Mouse (Mus musculus) liver, postnatal 0 days (tissue): ENCODE measurements around the gene Speg. TPM values are rescaled to one million over a fixed set of nuclear protein-coding genes. Genes with fewer than 3 reads are reported as not detected.

ENCODE experiments used
- ATAC-seq: fragments of 200-750 bp; cut with Nextera tagmentation; 2 replicates; pipeline ENCODE4 v1.8.0; 2017; ENCODE audit warnings: mild to moderate bottlenecking, moderate library complexity
- DNase-seq: peaks from one replicate; pipeline ENCODE4 v3.0.0-alpha.2; 2016
- H3K27ac ChIP-seq: fragments of 300-500 bp; sonication (generic); 2 replicates; pipeline ENCODE4 v1.5.1; 2014; ENCODE audit warnings: antibody characterized with exemption, moderate library complexity, mild to moderate bottlenecking, low read depth
- H3K27me3 ChIP-seq: fragments of 300-500 bp; sonication (generic); 2 replicates; pipeline ENCODE4 v1.6.1; 2014; ENCODE audit warnings: low read length, control low read depth, mixed read lengths; ENCODE audit not compliant: insufficient read depth
- H3K36me3 ChIP-seq: fragments of 300-500 bp; sonication (generic); replicated peaks from 2 replicates; pipeline ENCODE4 v1.6.1; 2014; ENCODE audit warnings: mild to moderate bottlenecking, control low read depth, low read length, moderate library complexity, mixed read lengths; ENCODE audit not compliant: insufficient read depth
- H3K4me1 ChIP-seq: fragments of 300-500 bp; sonication (generic); 2 replicates; pipeline ENCODE4 v1.6.1; 2014; ENCODE audit warnings: antibody characterized with exemption, mild to moderate bottlenecking, control low read depth; ENCODE audit not compliant: insufficient read depth
- H3K4me2 ChIP-seq: fragments of 300-500 bp; sonication (generic); 2 replicates; pipeline ENCODE4 v1.6.1; 2014; ENCODE audit warnings: low read depth, mild to moderate bottlenecking, low read length, moderate library complexity, mixed read lengths
- H3K4me3 ChIP-seq: fragments of 300-500 bp; sonication (generic); 2 replicates; pipeline ENCODE4 v1.5.1; 2014; ENCODE audit warnings: low read depth, low read length
- H3K9ac ChIP-seq: fragments of 300-500 bp; sonication (generic); replicated peaks from 2 replicates; pipeline ENCODE4 v1.6.1; 2014; ENCODE audit warnings: mild to moderate bottlenecking, moderate library complexity
- H3K9me3 ChIP-seq: fragments of 300-500 bp; sonication (generic); 2 replicates; pipeline ENCODE4 v1.6.1; 2016; ENCODE audit warnings: mild to moderate bottlenecking, control low read depth, low read length, mixed read lengths
- CTCF ChIP-seq: sonication (generic); IDR thresholded peaks from 2 replicates; pipeline ENCODE4 v1.5.1; 2016; ENCODE audit warnings: antibody characterized with exemption, low read depth
- EP300 ChIP-seq: IDR thresholded peaks from 2 replicates; pipeline ENCODE4 v1.6.1; 2016; ENCODE audit warnings: antibody characterized with exemption, low read depth, mild to moderate bottlenecking
- WGBS: fragments of 180-500 bp; shearing (Covaris S2); extraction: QIAGEN DNeasy Blood & Tissue Kit; methylation state at CpG from one replicate; pipeline ENCODE4 v1.1.7; 2014; ENCODE audit not compliant: insufficient replicate concordance; 5-methylcytosine and 5-hydroxymethylcytosine counted together
- polyA plus RNA-seq: library from polyadenylated mRNA; unstranded; fragments of >200 nt; fragmentation: Nextera tagmentation; extraction: Ambion mirVana; gene quantifications from 2 replicates; pipeline ENCODE4 v1.2.1, GENCODE M21; 2015

Speg gene
- 3.4 and 3.5 TPM in 2 replicates for polyA plus RNA-seq

- Histone ChIP-seq H3K27me3 (peaks cover 26% of the 10 kb centered on the region), H3K4me1 (no peaks in the 10 kb centered on the region), H3K36me3 (no peaks in the 10 kb centered on the region), H3K9me3 (no peaks in the 10 kb centered on the region), H3K4me3 (no peak within 1 kb of the TSS), H3K27ac (no peak within 1 kb of the TSS), H3K4me2 (peak within 1 kb of the TSS; percentile 45), H3K9ac (no peak within 1 kb of the TSS)
- TF ChIP-seq CTCF (no peak), EP300 (no peak)
- WGBS, result 6% methylated on average over 55 of the region's 57 CpGs
- ATAC-seq (0 out of 2 replicates have a peak, but pooled peaks have one; percentile 11), DNase-seq (no peak)
Measured at GRCm38 (mm10) chr1:75374950-75375936, at the start of gene Speg. Speg (plus strand) TSS chr1:75375297.

- no peak overlapping the region for H3K27ac ChIP-seq
- no peak overlapping the region for H3K9ac ChIP-seq
- no peak for DNase-seq
- no peaks in the 10 kb centered on the region for H3K36me3 ChIP-seq
- no peak overlapping the region for H3K4me2 ChIP-seq
- H3K4me3 ChIP-seq, result no peak overlapping the region
- TF ChIP-seq CTCF (0 out of 2 replicates have a peak, but pooled peaks have one; percentile 3), EP300 (no peak)
- no peaks in the 10 kb centered on the region for H3K27me3 ChIP-seq
- H3K9me3 ChIP-seq, result no peaks in the 10 kb centered on the region
- no peaks in the 10 kb centered on the region for H3K4me1 ChIP-seq
- ATAC-seq, result no peak
Measured at GRCm38 (mm10) chr1:75327461-75327860, 47.6 kb upstream of the Speg start.

DNA sequence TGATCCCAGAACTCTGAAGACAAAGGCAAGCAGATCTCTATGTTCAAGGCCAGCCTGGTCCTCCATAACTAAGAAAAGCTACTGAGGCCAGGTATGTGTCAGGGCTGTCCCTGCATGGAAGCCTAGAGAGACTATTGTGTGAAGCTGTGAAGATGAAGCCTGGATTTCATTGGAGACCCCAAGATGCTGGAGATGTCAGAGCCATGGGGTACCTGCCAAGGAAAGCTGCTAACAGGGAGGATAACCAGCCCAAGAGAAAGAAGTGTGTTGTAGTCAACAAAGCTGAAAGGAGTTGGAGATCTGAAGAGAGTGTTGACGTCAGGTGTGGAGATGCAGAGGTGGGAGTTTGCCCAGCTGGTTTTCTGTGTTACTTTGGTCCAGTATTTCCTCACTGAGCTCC, 43.8 kb upstream of the Speg start:
- WGBS, result 63% methylated on average over 1 of the region's 1 CpGs
- DNase-seq (no peak), ATAC-seq (no peak)
- H3K36me3 ChIP-seq, result no peaks in the 10 kb centered on the region
- TF ChIP-seq EP300 (no peak), CTCF (no peak)
- H3K4me2 ChIP-seq, result no peak overlapping the region
- H3K9ac ChIP-seq, result no peak overlapping the region
- H3K27me3 ChIP-seq, result no peaks in the 10 kb centered on the region
- no peaks in the 10 kb centered on the region for H3K4me1 ChIP-seq
- no peak overlapping the region for H3K27ac ChIP-seq
- H3K9me3 ChIP-seq, result no peaks in the 10 kb centered on the region
- no peak overlapping the region for H3K4me3 ChIP-seq

- Histone ChIP-seq H3K4me1 (no peaks in the 10 kb centered on the region), H3K36me3 (no peaks in the 10 kb centered on the region), H3K9ac (no peak overlapping the region), H3K27ac (no peak overlapping the region), H3K4me3 (no peak overlapping the region), H3K9me3 (no peaks in the 10 kb centered on the region), H3K4me2 (no peak overlapping the region), H3K27me3 (0 out of 2 replicates have a peak, but pooled peaks cover 4% of the 10 kb centered on the region)
- DNase-seq (no peak), ATAC-seq (no peak)
- 49% methylated on average over 3 of the region's 3 CpGs for WGBS
- TF ChIP-seq EP300, result no peak
- TF ChIP-seq CTCF, result no peak
Measured at GRCm38 (mm10) chr1:75336461-75336860, 38.6 kb upstream of the Speg start.

- Histone ChIP-seq H3K27ac (no peak overlapping the region), H3K9me3 (no peaks in the 10 kb centered on the region), H3K4me3 (no peak overlapping the region), H3K36me3 (no peaks in the 10 kb centered on the region), H3K4me2 (no peak overlapping the region), H3K4me1 (no peaks in the 10 kb centered on the region), H3K27me3 (0 out of 2 replicates have a peak, but pooled peaks cover 4% of the 10 kb centered on the region), H3K9ac (no peak overlapping the region)
- DNase-seq (no peak), ATAC-seq (no peak)
- WGBS, result 37% methylated on average over 9 of the region's 9 CpGs
- TF ChIP-seq EP300 (no peak), CTCF (no peak)
Measured at GRCm38 (mm10) chr1:75337097-75337496, 38.0 kb upstream of the Speg start.

DNA sequence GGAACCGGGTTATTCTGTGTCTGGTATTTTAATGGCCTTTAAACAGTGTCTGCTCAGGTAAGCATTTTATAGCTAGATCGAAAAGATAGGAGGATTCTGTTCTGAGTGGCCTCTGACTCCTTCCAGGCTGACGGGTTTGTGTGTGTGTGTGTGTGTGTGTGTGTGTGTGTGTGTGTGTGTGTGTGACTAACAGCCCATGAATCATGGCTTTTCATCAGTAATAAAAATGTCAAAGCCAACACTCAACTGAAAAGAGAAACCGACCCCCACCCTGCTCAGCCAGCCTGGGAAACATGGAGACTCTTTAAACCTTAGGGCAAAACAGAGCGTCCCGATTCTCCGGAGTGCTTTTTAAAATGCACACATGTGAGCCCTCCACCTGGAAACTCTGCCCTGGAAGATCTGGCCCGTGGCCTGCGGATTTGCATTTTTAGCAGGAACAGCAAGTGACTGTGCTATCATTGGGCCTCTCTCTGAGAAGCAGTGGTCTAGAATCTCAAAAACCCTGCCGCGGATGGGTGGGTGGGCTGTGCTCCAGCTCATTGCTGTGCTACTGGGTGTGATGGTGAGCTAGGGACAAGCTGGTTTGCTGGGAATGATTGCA, 36.9 kb upstream of the Speg start:
- Histone ChIP-seq H3K4me2 (no peak overlapping the region), H3K4me3 (no peak overlapping the region), H3K9ac (no peak overlapping the region), H3K27ac (no peak overlapping the region), H3K9me3 (no peaks in the 10 kb centered on the region), H3K36me3 (no peaks in the 10 kb centered on the region), H3K4me1 (no peaks in the 10 kb centered on the region), H3K27me3 (0 out of 2 replicates have a peak, but pooled peaks cover 4% of the 10 kb centered on the region)
- no peak for TF ChIP-seq EP300
- ATAC-seq (no peak), DNase-seq (no peak)
- WGBS, result 32% methylated on average over 11 of the region's 11 CpGs
